Mouse (Mus musculus): ENCODE data around the gene Wdr24.

The Wdr24 gene

DNA sequence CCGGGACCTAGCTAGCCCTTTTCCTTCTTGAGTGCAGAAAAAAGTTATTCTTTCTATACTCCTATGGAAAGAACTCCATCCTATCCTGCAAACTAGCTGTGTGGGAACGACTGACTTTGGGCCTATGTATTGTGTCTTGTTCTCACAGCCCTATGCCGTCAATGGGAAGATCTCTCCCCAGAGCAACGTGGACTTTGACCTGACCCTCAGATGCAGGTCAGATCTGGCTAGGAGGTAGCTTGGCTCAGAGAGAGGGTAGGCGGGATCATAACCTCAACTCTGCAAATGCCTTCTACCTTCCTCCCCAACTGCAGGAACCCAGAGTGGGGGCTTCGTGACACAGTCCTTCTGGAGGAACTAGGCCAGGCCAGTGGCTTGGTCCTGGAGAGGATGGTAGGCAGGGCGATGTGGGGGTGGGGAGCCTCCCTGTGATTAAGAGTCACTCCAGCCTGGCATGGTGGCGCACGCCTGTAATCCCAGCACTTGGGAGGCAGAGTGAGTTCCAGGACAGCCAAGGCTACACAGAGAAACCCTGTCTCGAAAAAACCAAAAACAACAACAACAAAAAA is 53.0 kb downstream of the Wdr24 start:
- no peak for DNase-seq (ENCODE audit: low spot score in 2 of 2)

DNA sequence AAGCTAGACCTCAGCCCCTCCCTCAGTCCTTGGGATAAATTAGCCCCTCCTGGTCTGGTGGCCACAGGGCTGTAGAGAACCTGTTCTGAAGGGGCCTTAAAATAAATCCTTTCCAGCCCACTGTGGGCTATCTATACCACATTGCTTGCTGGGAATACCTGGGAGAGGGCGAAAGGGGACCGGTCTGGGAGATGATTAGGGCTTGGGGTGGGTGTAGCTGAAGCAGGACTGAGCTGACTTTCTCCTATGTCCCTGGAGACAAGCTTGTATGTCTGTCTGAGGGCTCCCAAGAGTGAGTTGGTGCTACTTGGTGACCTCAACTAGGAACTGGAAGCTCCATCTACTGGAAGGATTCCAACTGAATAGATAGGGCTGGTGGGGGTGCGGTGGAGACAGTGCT is 53.6 kb downstream of the Wdr24 start:
- DNase-seq (ENCODE audit: low spot score in 2 of 2): no peak

- no peak for DNase-seq (ENCODE audit: low spot score in 2 of 2)
These were observed 54.5 kb downstream of the Wdr24 start for GRCm38 (mm10) chr17:25877741-25878610.
